Mouse (Mus musculus) liver, embryonic 16.5 days (tissue): Measurements from ENCODE around the gene Dnhd1. TPM values are rescaled to one million over a fixed set of nuclear protein-coding genes. Genes with fewer than 3 reads are reported as not detected.
"Not testable (repeated sequence)": the region's sequence is repeated elsewhere in the genome, so short reads cannot be mapped to it uniquely, and the experiment has no call there.

Source experiments
- ATAC-seq: fragments of 200-750 bp; cut with Nextera tagmentation; 2 replicates; pipeline ENCODE4 v1.8.0; 2017; ENCODE audit warnings: low read depth, mild to moderate bottlenecking, moderate number of reproducible peaks, moderate library complexity
- H3K27ac ChIP-seq: fragments of 300-500 bp; sonication (generic); 2 replicates; pipeline ENCODE4 v1.5.1; 2014; ENCODE audit warnings: mild to moderate bottlenecking, low read length
- H3K27me3 ChIP-seq: fragments of 300-500 bp; sonication (generic); 2 replicates; pipeline ENCODE4 v1.6.1; 2014; ENCODE audit warnings: low read depth, low read length, mixed read lengths; ENCODE audit not compliant: control insufficient read depth, insufficient read depth
- H3K36me3 ChIP-seq: fragments of 300-500 bp; sonication (generic); 2 replicates; pipeline ENCODE4 v1.6.1; 2014; ENCODE audit warnings: mild to moderate bottlenecking; ENCODE audit not compliant: control insufficient read depth, insufficient read depth
- H3K4me1 ChIP-seq: fragments of 300-500 bp; sonication (generic); 2 replicates; pipeline ENCODE4 v1.6.1; 2014; ENCODE audit warnings: low read depth, low read length, mixed read lengths; ENCODE audit not compliant: control insufficient read depth
- H3K4me2 ChIP-seq: fragments of 300-500 bp; sonication (generic); 2 replicates; pipeline ENCODE4 v1.6.1; 2014; ENCODE audit warnings: low read depth, low read length, mixed read lengths
- H3K4me3 ChIP-seq: fragments of 300-500 bp; sonication (generic); 2 replicates; pipeline ENCODE4 v1.5.1; 2014; ENCODE audit warnings: low read depth, mild to moderate bottlenecking, low read length
- H3K9ac ChIP-seq: fragments of 300-500 bp; sonication (generic); 2 replicates; pipeline ENCODE4 v1.6.1; 2014; ENCODE audit warnings: low read depth, low read length
- H3K9me3 ChIP-seq: fragments of 300-500 bp; sonication (generic); replicated peaks from 2 replicates; pipeline ENCODE4 v1.6.1; 2016; ENCODE audit warnings: low read length; ENCODE audit not compliant: control insufficient read depth
- WGBS: fragments of 180-500 bp; shearing (Covaris S2); extraction: QIAGEN DNeasy Blood & Tissue Kit; methylation state at CpG from one replicate; pipeline ENCODE4 v1.1.7; 2014; ENCODE audit not compliant: insufficient replicate concordance; 5-methylcytosine and 5-hydroxymethylcytosine counted together
- polyA plus RNA-seq: library from polyadenylated mRNA; unstranded; fragments of >200 nt; fragmentation: Nextera tagmentation; extraction: Ambion mirVana; gene quantifications from 2 replicates; pipeline ENCODE4 v1.2.1, GENCODE M21; 2015

The Dnhd1 gene
- polyA plus RNA-seq, 1 experiment from 2014 or later = 0.13 TPM

DNA sequence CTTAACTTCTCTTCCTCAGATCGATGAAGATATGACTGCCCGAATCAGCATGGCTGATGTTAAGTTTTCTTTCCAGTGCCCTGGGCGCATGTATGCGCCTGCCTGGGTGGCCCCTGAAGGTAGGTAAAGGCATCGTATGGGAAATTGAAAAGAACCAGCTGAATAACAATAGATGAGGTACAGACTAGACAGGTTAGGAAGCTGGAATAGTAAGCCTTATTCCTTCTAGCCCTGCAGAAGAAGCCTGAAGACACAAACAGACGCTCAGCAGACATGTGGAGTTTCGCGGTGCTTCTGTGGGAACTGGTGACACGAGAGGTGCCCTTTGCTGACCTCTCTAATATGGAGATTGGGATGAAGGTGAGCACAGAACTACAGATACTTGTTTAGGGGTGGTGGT lies 91.4 kb downstream of the Dnhd1 start:
- H3K4me2 ChIP-seq = no peak overlapping the region
- no peak overlapping the region for H3K27ac ChIP-seq
- no peak for ATAC-seq
- H3K36me3 ChIP-seq = peaks cover 23% of the 10 kb centered on the region
- H3K4me1 ChIP-seq = peaks cover 39% of the 10 kb centered on the region
- WGBS = 86% methylated on average over 9 of the region's 9 CpGs
- H3K9me3 ChIP-seq = no peaks in the 10 kb centered on the region
- H3K27me3 ChIP-seq = no peaks in the 10 kb centered on the region
- H3K9ac ChIP-seq = no peak overlapping the region
- no peak overlapping the region for H3K4me3 ChIP-seq

DNA sequence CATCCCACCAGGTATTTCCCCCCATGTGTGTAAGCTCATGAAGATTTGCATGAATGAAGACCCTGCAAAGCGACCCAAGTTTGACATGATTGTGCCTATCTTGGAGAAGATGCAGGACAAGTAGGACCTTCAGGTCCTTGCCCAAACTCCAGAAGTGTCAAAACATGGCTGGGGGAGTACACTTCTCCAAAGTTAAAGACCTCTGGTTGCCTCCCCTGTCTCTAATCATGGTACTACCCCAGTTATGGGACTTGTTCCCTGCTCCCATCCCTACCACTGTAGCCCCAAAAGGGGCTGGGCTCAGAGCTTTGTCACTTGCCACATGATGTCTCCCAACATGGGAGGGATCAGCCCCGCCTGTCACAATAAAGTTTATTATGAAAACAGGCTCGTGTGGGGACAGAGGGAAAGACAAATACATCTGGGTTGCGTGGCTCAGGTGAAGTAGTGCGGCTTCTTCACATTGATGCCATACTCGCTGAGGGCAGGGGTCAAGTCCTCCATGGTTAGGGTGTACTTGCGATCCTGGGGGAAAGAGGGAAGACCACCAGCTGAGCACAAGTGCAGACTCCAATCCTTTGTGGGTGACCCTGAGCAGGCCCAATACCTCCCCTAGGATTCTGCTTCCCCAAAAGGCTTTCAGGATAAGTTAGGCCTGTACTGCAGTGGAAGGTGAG lies 92.0 kb downstream of the Dnhd1 start:
- not testable (repeated sequence) for H3K9me3 ChIP-seq, H3K9ac ChIP-seq, ATAC-seq, H3K27me3 ChIP-seq, H3K27ac ChIP-seq
- H3K4me3 ChIP-seq = peak overlapping the region; percentile 92; the same call in 1 of the 2 replicates
- peaks cover 23% of the 10 kb centered on the region for H3K36me3 ChIP-seq
- WGBS = 79% methylated on average over 7 of the region's 7 CpGs
- peaks cover 35% of the 10 kb centered on the region for H3K4me1 ChIP-seq
- peak overlapping the region; percentile 90 for H3K4me2 ChIP-seq

DNA sequence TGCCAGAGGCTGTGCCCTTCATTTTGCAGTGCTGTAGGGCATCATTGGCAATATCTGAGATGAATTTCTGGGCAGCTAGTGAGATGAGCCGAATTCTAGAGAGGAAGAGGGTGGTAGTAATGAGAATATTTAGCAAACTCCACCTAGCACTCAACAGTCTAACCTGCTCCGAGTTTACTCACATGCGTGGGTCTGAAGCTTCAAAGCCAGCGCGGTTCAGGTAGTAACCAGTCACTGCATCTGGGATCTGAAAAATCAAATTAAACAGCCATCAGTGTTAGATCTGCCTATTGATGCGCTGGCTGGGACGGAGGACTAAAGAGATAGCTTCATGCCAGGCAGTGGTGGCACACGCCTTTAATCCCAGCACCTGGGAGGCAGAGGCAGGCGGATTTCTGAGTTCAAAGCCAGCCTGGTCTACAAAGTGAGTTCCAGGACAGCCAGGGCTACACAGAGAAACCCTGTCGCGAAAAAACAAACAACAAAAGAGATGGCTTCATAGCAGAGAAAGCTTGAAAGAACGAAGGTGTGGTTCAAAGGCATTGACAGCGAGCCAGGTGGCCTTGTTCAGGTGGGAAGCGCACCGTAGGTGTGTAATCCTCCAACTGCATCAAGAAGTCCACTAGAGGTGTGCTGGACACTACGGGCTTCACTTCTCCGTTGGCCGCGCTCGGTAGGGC lies 92.8 kb downstream of the Dnhd1 start:
- peaks cover 26% of the 10 kb centered on the region for H3K36me3 ChIP-seq
- H3K9ac ChIP-seq = peak overlapping the region; percentile 88
- H3K27ac ChIP-seq = peak overlapping the region; percentile 83; the same call in 1 of the 2 replicates
- H3K27me3 ChIP-seq, H3K9me3 ChIP-seq, ATAC-seq: not testable (repeated sequence)
- peaks cover 29% of the 10 kb centered on the region for H3K4me1 ChIP-seq
- H3K4me3 ChIP-seq = peak overlapping the region; percentile 92
- 28% methylated on average over 20 of the region's 20 CpGs for WGBS
- peak overlapping the region; percentile 90 for H3K4me2 ChIP-seq

DNA sequence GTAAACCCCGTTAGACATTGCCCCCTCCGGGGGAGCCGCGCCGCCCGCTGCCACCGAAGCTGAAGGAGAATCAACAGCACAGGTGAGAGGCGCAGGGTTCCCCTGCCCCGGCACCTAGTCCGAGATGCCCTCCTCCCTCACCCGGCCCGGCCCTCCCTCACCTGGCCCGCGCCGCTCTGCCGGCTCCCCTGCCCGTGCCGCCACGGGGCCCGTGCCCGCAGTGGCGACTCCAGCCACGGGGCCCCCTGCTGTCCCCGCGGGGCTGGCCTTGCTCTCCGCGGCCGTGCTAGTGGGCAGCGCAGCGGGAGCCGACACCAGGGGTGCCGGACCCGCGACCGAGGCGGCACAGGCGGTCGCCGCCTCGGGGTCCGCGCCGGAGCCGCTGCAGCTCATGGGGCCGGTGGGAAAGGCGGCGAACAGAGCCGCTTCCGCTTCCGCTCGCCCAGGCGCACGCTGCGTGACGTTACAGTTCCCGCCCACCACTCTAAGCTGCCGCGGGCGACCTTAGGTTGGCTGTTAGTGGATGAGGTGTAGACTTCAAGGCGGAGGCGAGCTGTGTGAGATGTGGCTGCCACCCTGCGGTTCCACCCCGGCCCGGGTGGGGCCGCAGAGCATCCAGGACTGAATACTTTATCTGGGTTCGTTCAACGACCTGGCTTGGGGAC lies 93.4 kb downstream of the Dnhd1 start, which contains the start of gene Taf10:
Gene Taf10 (minus strand): TSS at position 436 of the 665 bp plus-strand sequence.
- Histone ChIP-seq H3K27ac (peak within 1 kb of the TSS; percentile 83), H3K9me3 (no peaks in the 10 kb centered on the region), H3K4me3 (peak within 1 kb of the TSS; percentile 92), H3K4me2 (peak within 1 kb of the TSS; percentile 90), H3K27me3 (no peaks in the 10 kb centered on the region), H3K4me1 (peaks cover 22% of the 10 kb centered on the region), H3K9ac (peak within 1 kb of the TSS; percentile 88), H3K36me3 (peaks cover 29% of the 10 kb centered on the region)
- WGBS = under 1% methylated on average over 66 of the region's 67 CpGs
- peak; percentile 99 for ATAC-seq

DNA sequence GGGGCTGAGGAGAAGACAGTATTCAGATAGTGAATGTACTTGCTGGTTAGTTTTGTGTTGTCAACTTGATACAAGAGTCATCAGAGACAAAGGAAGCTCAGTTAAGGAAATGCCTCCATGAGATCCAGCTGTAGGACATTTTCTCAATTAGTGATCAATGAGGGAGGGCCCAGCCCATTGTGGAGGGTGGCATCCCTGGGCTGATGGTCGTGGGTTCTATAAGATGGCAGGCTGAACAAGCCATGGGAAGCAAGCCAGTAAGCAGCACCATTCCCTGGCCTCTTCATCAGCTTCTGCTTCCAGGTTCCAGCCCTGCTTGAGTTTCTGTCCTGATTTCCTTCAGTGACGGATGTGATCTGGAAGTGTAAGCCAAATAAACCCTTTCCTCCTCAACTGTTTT lies 97.1 kb downstream of the Dnhd1 start:
- ATAC-seq = no peak
- no peak overlapping the region for H3K27ac ChIP-seq
- H3K4me2 ChIP-seq = no peak overlapping the region
- H3K4me3 ChIP-seq = no peak overlapping the region
- peaks cover 7% of the 10 kb centered on the region; the same call in 1 of the 2 replicates for H3K36me3 ChIP-seq
- no peaks in the 10 kb centered on the region for H3K27me3 ChIP-seq
- WGBS = 68% methylated on average over 2 of the region's 2 CpGs
- peaks cover 32% of the 10 kb centered on the region for H3K4me1 ChIP-seq
- H3K9ac ChIP-seq = no peak overlapping the region
- H3K9me3 ChIP-seq = no peaks in the 10 kb centered on the region

DNA sequence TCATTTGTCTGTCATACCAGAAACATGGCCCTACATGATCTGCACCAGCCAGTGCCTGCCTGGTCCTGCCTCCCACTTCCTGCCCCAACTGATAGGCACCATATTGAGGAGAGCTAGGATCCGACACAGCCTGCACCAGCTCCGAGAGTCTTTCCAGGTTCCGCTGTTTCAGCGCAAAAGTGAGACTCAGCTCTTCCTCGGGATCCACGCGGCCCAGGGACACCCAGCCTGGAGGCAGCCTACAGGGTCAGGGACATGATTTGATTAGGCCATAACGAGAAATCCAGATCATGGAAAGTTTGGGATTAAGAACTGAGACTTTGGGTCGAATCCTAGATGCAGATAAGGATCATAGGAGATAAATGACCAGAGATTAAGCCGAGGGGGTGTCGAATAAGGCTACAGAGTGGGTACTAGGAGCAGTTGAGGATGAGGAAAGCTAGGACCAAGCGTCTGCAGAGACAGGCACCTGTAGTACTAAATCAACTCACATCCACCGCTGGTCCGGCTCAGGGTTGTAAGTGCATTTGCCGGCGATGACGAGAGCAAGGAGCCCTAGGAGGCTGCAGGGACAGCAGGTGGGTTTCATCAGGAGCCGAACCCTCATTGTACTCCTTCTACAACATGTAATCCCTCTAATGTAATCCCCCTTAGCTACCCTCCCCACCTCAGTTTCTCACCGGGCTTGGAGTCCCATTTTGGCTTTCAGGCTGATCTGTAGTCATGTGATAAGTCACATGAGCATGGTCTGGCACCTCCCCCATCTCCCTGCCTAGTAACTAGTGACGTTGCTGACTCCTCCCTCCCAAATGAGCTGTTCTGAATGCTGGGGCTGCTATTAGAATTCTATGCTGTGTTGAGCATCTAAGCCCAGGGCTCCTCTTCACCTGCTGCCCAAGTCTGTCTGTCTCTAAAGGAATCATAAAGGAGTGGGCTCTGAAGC lies 101.1 kb downstream of the Dnhd1 start, which contains the start of gene Tpp1:
Gene Tpp1 (minus strand): TSS at position 745 of the 943 bp plus-strand sequence.
- peak; percentile 92 for ATAC-seq

DNA sequence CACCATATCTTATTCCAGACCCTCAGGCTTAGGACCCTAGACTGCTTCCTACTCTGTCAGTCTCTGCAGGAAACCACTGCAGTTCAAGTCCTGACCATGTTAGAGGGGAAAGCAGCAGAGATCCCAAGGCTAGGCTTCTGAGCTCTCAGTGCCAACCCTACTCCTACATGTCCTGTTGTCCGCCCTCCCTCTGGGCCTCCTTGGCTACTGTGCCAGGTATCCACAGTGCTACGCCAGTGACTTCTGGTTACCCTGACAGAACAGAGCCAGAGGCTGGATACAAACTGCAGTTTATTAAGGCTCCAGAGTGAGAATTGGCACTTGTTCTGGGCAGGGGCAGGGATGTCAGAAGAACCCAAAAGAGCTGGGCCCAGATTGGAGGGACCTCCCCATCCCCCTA lies 102.1 kb downstream of the Dnhd1 start:
- Histone ChIP-seq H3K9me3 (no peaks in the 10 kb centered on the region), H3K9ac (no peak overlapping the region), H3K27ac (no peak overlapping the region), H3K4me2 (no peak overlapping the region), H3K4me3 (no peak overlapping the region), H3K4me1 (peaks cover 15% of the 10 kb centered on the region), H3K36me3 (peaks cover 7% of the 10 kb centered on the region; the same call in 1 of the 2 replicates), H3K27me3 (no peaks in the 10 kb centered on the region)
- WGBS = 60% methylated on average over 2 of the region's 2 CpGs
- no peak for ATAC-seq

More for the DNA sequence above, 101.1 kb downstream of the Dnhd1 start, which contains the start of gene Tpp1:
- Histone ChIP-seq H3K9ac (peak within 1 kb of the TSS; percentile 89), H3K4me1 (peaks cover 15% of the 10 kb centered on the region), H3K4me3 (peak within 1 kb of the TSS; percentile 82), H3K36me3 (peaks cover 7% of the 10 kb centered on the region; the same call in 1 of the 2 replicates), H3K27me3 (no peaks in the 10 kb centered on the region), H3K4me2 (peak within 1 kb of the TSS; percentile 94), H3K9me3 (no peaks in the 10 kb centered on the region), H3K27ac (peak within 1 kb of the TSS; percentile 65)
- 18% methylated on average over 20 of the region's 20 CpGs for WGBS

DNA sequence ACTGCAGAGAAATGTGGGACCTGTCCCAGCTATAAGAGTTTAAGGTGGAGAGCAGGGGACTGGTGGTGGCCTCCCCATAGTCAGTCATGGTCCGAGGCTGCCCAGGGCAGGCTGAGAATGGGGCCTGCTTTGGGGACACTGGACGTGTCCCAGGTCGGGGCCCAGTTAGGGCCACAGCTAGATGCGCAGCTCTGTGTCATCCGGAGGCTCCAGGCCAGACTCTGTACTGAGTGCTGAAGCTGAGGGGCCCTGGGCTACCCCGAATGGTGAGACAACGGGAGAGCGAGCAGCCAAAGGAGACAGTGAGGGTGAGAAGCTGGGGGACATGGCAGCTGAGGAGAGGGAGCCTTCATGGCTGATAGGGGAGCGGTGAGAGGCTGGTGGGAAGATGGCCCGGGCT lies 102.7 kb downstream of the Dnhd1 start:
- Histone ChIP-seq H3K27me3 (no peaks in the 10 kb centered on the region), H3K27ac (no peak overlapping the region), H3K4me3 (no peak overlapping the region), H3K4me1 (peaks cover 15% of the 10 kb centered on the region), H3K9ac (no peak overlapping the region), H3K4me2 (no peak overlapping the region), H3K36me3 (peaks cover 4% of the 10 kb centered on the region; the same call in 1 of the 2 replicates), H3K9me3 (no peaks in the 10 kb centered on the region)
- WGBS = 77% methylated on average over 10 of the region's 10 CpGs
- no peak for ATAC-seq
